Mouse (Mus musculus) CH12.LX (cell line): ENCODE results near the gene Fam49a. TPM values are rescaled to one million over a fixed set of nuclear protein-coding genes. Genes with fewer than 3 reads are reported as not detected.

Experiments
- DNase-seq: peaks from one replicate; pipeline ENCODE4 v3.0.0-alpha.2; 2013; ENCODE audit errors: extremely low read depth
- H3K27ac ChIP-seq: 2 replicates; pipeline ENCODE4 v1.5.1; 2012; ENCODE audit warnings: low read depth, mild to moderate bottlenecking, control low read depth, moderate library complexity; ENCODE audit not compliant: insufficient read depth
- H3K27me3 ChIP-seq: replicated peaks from 2 replicates; pipeline ENCODE3; 2012; ENCODE audit warnings: inconsistent platforms
- H3K36me3 ChIP-seq, 2 experiments: replicated peaks in 1 of 2; 2 replicates each; pipeline versions ENCODE3 to v1.6.1; 2012; ENCODE audit warnings: inconsistent platforms in 1 of 2, low read length in 1 of 2, mild to moderate bottlenecking in 1 of 2, mixed read lengths in 1 of 2, moderate library complexity in 1 of 2; ENCODE audit not compliant: control insufficient read depth in 1 of 2, insufficient read depth in 1 of 2
- H3K4me1 ChIP-seq, 2 experiments: 2 replicates each; pipeline ENCODE4 v1.6.1; 2012; ENCODE audit warnings: inconsistent platforms in 1 of 2, moderate library complexity in 1 of 2; ENCODE audit not compliant: insufficient read depth in 2 of 2, control insufficient read depth in 1 of 2
- H3K4me2 ChIP-seq: 2 replicates; pipeline ENCODE4 v1.6.1; 2012; ENCODE audit warnings: low read depth, mild to moderate bottlenecking, control low read depth; ENCODE audit not compliant: poor library complexity, insufficient read depth, severe bottlenecking
- H3K4me3 ChIP-seq, 3 experiments: fragments of 150-350 bp in 1 of 3; sonication (generic) in 1 of 3; replicated peaks in 1 of 3; 2 replicates each; pipeline versions ENCODE3 to v1.5.1; 2011 to 2012; ENCODE audit warnings: low read depth in 2 of 3, low read length in 2 of 3, mild to moderate bottlenecking in 2 of 3, moderate library complexity in 2 of 3, control low read depth in 1 of 3, improper control_type of control experiment in 1 of 3, inconsistent platforms in 1 of 3, mixed read lengths in 1 of 3; ENCODE audit not compliant: poor library complexity in 1 of 3
- H3K79me2 ChIP-seq: replicated peaks from 2 replicates; pipeline ENCODE4 v1.6.1; 2012; ENCODE audit warnings: mild to moderate bottlenecking, moderate library complexity; ENCODE audit not compliant: control insufficient read depth, poor library complexity, insufficient read depth, severe bottlenecking; ENCODE audit errors: extremely low read depth
- H3K9ac ChIP-seq: 2 replicates; pipeline ENCODE4 v1.6.1; 2012; ENCODE audit warnings: low read depth, mild to moderate bottlenecking, control low read depth, moderate library complexity; ENCODE audit not compliant: insufficient read depth
- H3K9me3 ChIP-seq: replicated peaks from 2 replicates; pipeline ENCODE3; 2012; ENCODE audit warnings: low read length, inconsistent platforms, mixed read lengths
- BHLHE40 ChIP-seq: IDR thresholded peaks from 2 replicates; pipeline ENCODE4 v1.6.1; 2011; ENCODE audit warnings: mild to moderate bottlenecking, low read depth, low read length, improper control_type of control experiment
- CHD1 ChIP-seq: IDR thresholded peaks from 2 replicates; pipeline ENCODE4 v1.6.1; 2012; ENCODE audit warnings: low read depth, low read length, improper control_type of control experiment, inconsistent platforms
- CTCF ChIP-seq, 2 experiments: IDR thresholded peaks in 1 of 2; conservative IDR thresholded peaks in 1 of 2; 2 replicates each; pipeline ENCODE4 v1.5.1; 2011 to 2012; ENCODE audit warnings: low read depth in 2 of 2, low read length in 2 of 2, improper control_type of control experiment in 1 of 2, inconsistent platforms in 1 of 2, mild to moderate bottlenecking in 1 of 2, moderate library complexity in 1 of 2
- E2F4 ChIP-seq: IDR thresholded peaks from 2 replicates; pipeline ENCODE4 v1.6.1; 2011; ENCODE audit warnings: low read depth, low read length, improper control_type of control experiment; ENCODE audit not compliant: insufficient replicate concordance
- ELF1 ChIP-seq: IDR thresholded peaks from 2 replicates; pipeline ENCODE4 v1.6.1; 2014; ENCODE audit warnings: low read depth, mild to moderate bottlenecking, inconsistent platforms, low read length, improper control_type of control experiment
- JUN ChIP-seq: IDR thresholded peaks from 2 replicates; pipeline ENCODE4 v1.6.1; 2011; ENCODE audit warnings: low read depth, mild to moderate bottlenecking, low read length, improper control_type of control experiment, moderate library complexity; ENCODE audit not compliant: insufficient read depth
- JUND ChIP-seq: conservative IDR thresholded peaks from 2 replicates; pipeline ENCODE4 v1.6.1; 2011; ENCODE audit warnings: low read depth, low read length, improper control_type of control experiment
- MAFK ChIP-seq: IDR thresholded peaks from 2 replicates; pipeline ENCODE4 v1.6.1; 2011; ENCODE audit warnings: low read length, improper control_type of control experiment; ENCODE audit not compliant: insufficient replicate concordance
- MEF2A ChIP-seq: IDR thresholded peaks from 2 replicates; pipeline ENCODE4 v1.6.1; 2014; ENCODE audit warnings: low read depth, mild to moderate bottlenecking, inconsistent platforms, low read length, improper control_type of control experiment, borderline replicate concordance
- MXI1 ChIP-seq: IDR thresholded peaks from 2 replicates; pipeline ENCODE4 v1.6.1; 2011; ENCODE audit warnings: mild to moderate bottlenecking, low read depth, low read length, improper control_type of control experiment
- MYC ChIP-seq: IDR thresholded peaks from 2 replicates; pipeline ENCODE4 v1.6.1; 2011; ENCODE audit warnings: low read depth, mild to moderate bottlenecking, improper control_type of control experiment, low read length
- POLR2A ChIP-seq: IDR thresholded peaks from 2 replicates; pipeline ENCODE4 v1.6.1; 2011; ENCODE audit warnings: low read depth, mild to moderate bottlenecking, improper control_type of control experiment, low read length
- POLR2AphosphoS2 ChIP-seq: IDR thresholded peaks from 2 replicates; pipeline ENCODE4 v1.6.1; 2011; ENCODE audit warnings: low read depth, low read length, improper control_type of control experiment
- SIN3A ChIP-seq: IDR thresholded peaks from 2 replicates; pipeline ENCODE4 v1.6.1; 2012; ENCODE audit warnings: low read length, improper control_type of control experiment, inconsistent platforms
- SMC3 ChIP-seq: IDR thresholded peaks from 2 replicates; pipeline ENCODE4 v1.6.1; 2011; ENCODE audit warnings: low read depth, low read length, improper control_type of control experiment
- USF2 ChIP-seq: conservative IDR thresholded peaks from 2 replicates; pipeline ENCODE4 v1.6.1; 2011; ENCODE audit warnings: low read depth, low read length, improper control_type of control experiment
- ZKSCAN1 ChIP-seq: IDR thresholded peaks from 2 replicates; pipeline ENCODE4 v1.6.1; 2012; ENCODE audit warnings: low read depth, inconsistent platforms, low read length, improper control_type of control experiment, borderline replicate concordance
- ZMIZ1 ChIP-seq: IDR thresholded peaks from 2 replicates; pipeline ENCODE4 v1.6.1; 2012; ENCODE audit warnings: low read depth, mild to moderate bottlenecking, inconsistent platforms, low read length, improper control_type of control experiment
- dilution Hi-C: fragments of 300-500 bp; cut with MboI; formaldehyde crosslinking; loops from 2 replicates; pipeline ENCODE4 v1.14.3; 2020; ENCODE audit warnings: low sequenced_read_pairs; ENCODE audit not compliant: extremely low pct_unique_long_range_greater_than_20kb, extremely low pct_ligation_motif_present
- in situ Hi-C: fragments of 300-500 bp; cut with MboI; formaldehyde crosslinking; loops from 3 replicates; pipeline ENCODE4 v1.14.3; 2019; ENCODE audit warnings: low sequenced_read_pairs, low pct_ligation_motif_present, low pct_unique_long_range_greater_than_20kb, mixed read lengths
- polyA plus RNA-seq: library from polyadenylated mRNA; unstranded; fragments of >175 nt; gene quantifications from 2 replicates; pipeline ENCODE4 v1.2.1, GENCODE M21; 2012; ENCODE audit warnings: low read depth; ENCODE audit not compliant: insufficient read length
- total RNA-seq, 2 experiments: library from RNA; depleted of rRNA; stranded (reverse); fragments of 300-350 nt in 1 of 2; fragments of >200 nt in 1 of 2; gene quantifications; 2 replicates each; pipeline ENCODE4 v1.2.3; 2012 to 2014

The Fam49a gene
- total and polyA plus RNA-seq, 3 experiments, result 11.4 to 21.3 (median 17.9) TPM

DNA sequence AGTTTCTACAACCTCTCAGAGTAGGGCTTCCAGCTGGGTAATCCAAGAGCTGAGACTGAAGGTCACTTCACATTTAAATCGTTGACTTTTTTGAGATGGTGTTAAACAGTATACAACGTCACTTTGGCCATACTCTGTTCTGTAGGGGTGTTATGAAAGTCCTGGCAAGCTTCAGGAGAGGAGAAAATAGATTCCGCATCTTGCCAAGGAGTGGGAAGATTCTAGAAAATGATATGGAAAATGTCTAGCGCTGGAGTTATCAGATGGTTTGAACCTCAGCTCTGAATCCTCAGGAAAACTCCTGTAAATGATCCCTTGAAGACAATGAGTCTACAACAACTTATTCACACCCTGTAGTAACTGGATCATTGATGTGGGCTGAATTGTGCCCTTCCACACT, 29.8 kb upstream of the Fam49a start:
- no peak overlapping the region for H3K9ac ChIP-seq
- in situ Hi-C loops, result no loop called here
- H3K36me3 ChIP-seq, result no peaks in the 10 kb centered on the region
- no peaks in the 10 kb centered on the region for H3K79me2 ChIP-seq
- no peaks in the 10 kb centered on the region for H3K27me3 ChIP-seq
- no peak for DNase-seq
- dilution Hi-C loops, result no loop called here
- no peaks in the 10 kb centered on the region for H3K9me3 ChIP-seq
- no peak overlapping the region for H3K4me2 ChIP-seq
- H3K4me1 ChIP-seq, result peaks cover 0 to 8% of the 10 kb centered on the region in 2 experiments; a peak in 1 of 4 replicates
- no peak for TF ChIP-seq MXI1
- no peak for TF ChIP-seq BHLHE40
- TF ChIP-seq SMC3, result no peak
- TF ChIP-seq SIN3A, result no peak
- TF ChIP-seq CHD1, result no peak
- no peak for TF ChIP-seq ZKSCAN1
- TF ChIP-seq CTCF (conservative IDR thresholded peaks at IDR 0.05 in 1 of 2, IDR thresholded peaks at IDR 0.05 in 1 of 2; ENCODE audit: low read depth in 2 of 2, low read length in 2 of 2), result no peak
- no peak overlapping the region for H3K4me3 ChIP-seq
- no peak overlapping the region for H3K27ac ChIP-seq

DNA sequence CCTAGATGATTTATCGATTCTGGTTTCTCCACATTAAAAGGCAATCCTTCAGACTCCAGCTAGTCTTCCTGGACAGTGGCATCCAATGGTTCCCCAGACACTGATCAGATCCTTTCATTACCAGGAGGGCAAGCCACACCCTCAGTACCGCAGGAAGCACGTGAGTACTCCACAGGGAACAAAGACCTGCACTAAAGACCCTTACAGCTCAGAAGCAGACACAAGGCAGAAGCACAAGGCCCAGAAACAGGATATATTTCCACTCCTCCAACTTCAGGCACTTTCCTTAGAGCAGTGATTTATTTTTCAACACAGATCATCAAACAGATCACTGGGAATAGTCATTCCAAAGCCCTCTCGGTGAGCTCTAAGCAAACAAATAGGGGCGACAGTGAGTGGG, 25.0 kb upstream of the Fam49a start:
- TF ChIP-seq JUND, result no peak
- TF ChIP-seq USF2, result no peak
- TF ChIP-seq JUN, result no peak
- TF ChIP-seq CTCF (conservative IDR thresholded peaks at IDR 0.05 in 1 of 2, IDR thresholded peaks at IDR 0.05 in 1 of 2; ENCODE audit: low read depth in 2 of 2, low read length in 2 of 2), result no peak
- TF ChIP-seq BHLHE40, result no peak
- TF ChIP-seq MYC, result no peak
- TF ChIP-seq ZMIZ1, result no peak
- no peak for TF ChIP-seq POLR2AphosphoS2
- no peak for TF ChIP-seq MEF2A
- TF ChIP-seq MXI1, result no peak
- no peak for TF ChIP-seq POLR2A
- no peak for TF ChIP-seq ELF1
- no peak for TF ChIP-seq E2F4
- TF ChIP-seq ZKSCAN1, result no peak
- TF ChIP-seq MAFK, result no peak
- H3K4me1 ChIP-seq, result peaks cover 6% of the 10 kb centered on the region in 2 experiments
- H3K36me3 ChIP-seq, result no peaks in the 10 kb centered on the region
- no peaks in the 10 kb centered on the region for H3K27me3 ChIP-seq
- no peak overlapping the region for H3K27ac ChIP-seq
- H3K4me2 ChIP-seq, result no peak overlapping the region
- no peaks in the 10 kb centered on the region for H3K9me3 ChIP-seq
- no peaks in the 10 kb centered on the region for H3K79me2 ChIP-seq
- no peak overlapping the region for H3K4me3 ChIP-seq
- in situ Hi-C loops, result no loop called here
- dilution Hi-C loops, result no loop called here
- no peak overlapping the region for H3K9ac ChIP-seq
- DNase-seq, result no peak
